14 mouse cellular contexts compared by ENCODE assay signal in genomic region chr5:138965590-138965989, GRCm38 (mm10). TPM values are rescaled to one million over a fixed set of nuclear protein-coding genes. Genes with fewer than 3 reads are reported as not detected.
DNase-seq lines count a peak whose midpoint lies in the region; ATAC-seq and TF ChIP-seq lines count a peak whose summit lies in the region.
"Had no signal": no experiment of that assay in that cellular context is flagged by ENCODE, and none has a peak within 500 bp of the region (broad histone marks: within the 10 kb centered on the region; RNA-seq: fewer than 3 reads in every experiment).

No protein-coding gene starts in this region.

- H3K4me2 ChIP-seq in forebrain, postnatal 0 days (ENCODE audit: low read depth): no peak overlapping the region
- no peak overlapping the region for H3K4me2 ChIP-seq in forebrain, embryonic 13.5 days
- H3K4me2 ChIP-seq in intestine, embryonic 15.5 days (replicated peaks): no peak overlapping the region; the same call in 1 of the 2 replicates
- no peak overlapping the region for H3K4me2 ChIP-seq in intestine, embryonic 16.5 days (ENCODE audit: low read depth, low read length)
- H3K4me2 ChIP-seq: liver, embryonic 11.5 days had no signal

- H3K36me3 ChIP-seq in forebrain, postnatal 0 days (ENCODE audit: insufficient read depth): no peaks in the 10 kb centered on the region
- no peaks in the 10 kb centered on the region for H3K36me3 ChIP-seq in forebrain, embryonic 13.5 days (ENCODE audit: poor library complexity, severe bottlenecking)
- H3K36me3 ChIP-seq in intestine, embryonic 15.5 days: no peaks in the 10 kb centered on the region
- no peaks in the 10 kb centered on the region for H3K36me3 ChIP-seq in intestine, embryonic 16.5 days (ENCODE audit: control insufficient read depth, insufficient read depth, low read length)

- peak overlapping the region; percentile 57 for H3K27ac ChIP-seq in forebrain, postnatal 0 days (ENCODE audit: low read depth, low read length)
- H3K27ac ChIP-seq in forebrain, embryonic 13.5 days: no peak overlapping the region; the same call in 1 of the 2 replicates
- no peak overlapping the region for H3K27ac ChIP-seq in intestine, embryonic 15.5 days
- H3K27ac ChIP-seq in intestine, embryonic 16.5 days (ENCODE audit: low read length): no peak overlapping the region

- ATAC-seq in forebrain, postnatal 0 days: peak; percentile 55
- ATAC-seq in forebrain, embryonic 13.5 days: no peak
- ATAC-seq in intestine, embryonic 15.5 days: 0 out of 2 replicates have a peak, but pooled peaks have one; percentile 47
- ATAC-seq in intestine, embryonic 16.5 days: no peak
- ATAC-seq: activated CD4-positive, CD25-positive, alpha-beta regulatory T cell, adult 4 months had no signal

- 65% methylated on average over 2 of the region's 2 CpGs for WGBS in forebrain, postnatal 0 days
- WGBS in forebrain, embryonic 13.5 days: 86% methylated on average over 2 of the region's 2 CpGs
- WGBS in intestine, embryonic 15.5 days: 75% methylated on average over 2 of the region's 2 CpGs
- WGBS in intestine, embryonic 16.5 days: 60% methylated on average over 2 of the region's 2 CpGs

- no peak overlapping the region for H3K9ac ChIP-seq in forebrain, postnatal 0 days
- no peak overlapping the region for H3K9ac ChIP-seq in forebrain, embryonic 13.5 days
- no peak overlapping the region for H3K9ac ChIP-seq in intestine, embryonic 15.5 days
- H3K9ac ChIP-seq in intestine, embryonic 16.5 days (ENCODE audit: low read depth, low read length): no peak overlapping the region

- no peak overlapping the region for H3K4me3 ChIP-seq in forebrain, postnatal 0 days (ENCODE audit: low read depth, low read length)
- H3K4me3 ChIP-seq in forebrain, embryonic 13.5 days: no peak overlapping the region
- no peak overlapping the region for H3K4me3 ChIP-seq in intestine, embryonic 15.5 days (replicated peaks)
- H3K4me3 ChIP-seq in intestine, embryonic 16.5 days (ENCODE audit: low read length): no peak overlapping the region

- DNase-seq in forebrain, postnatal 0 days: peak; percentile 49
- DNase-seq in retina, postnatal 1 day: peak; percentile 26
- no peak for DNase-seq in retina, embryonic 14.5 days (ENCODE audit: low spot score)
- DNase-seq in thymus, postnatal 4 days: no peak
- DNase-seq in left cerebral cortex, adult 11 months (ENCODE audit: low spot score): no peak
- DNase-seq: cerebellum, adult 11 months; cerebellum, postnatal 36 days; kidney, adult 18-20 months; thymus, postnatal 14 days had no signal

- no peaks in the 10 kb centered on the region for H3K9me3 ChIP-seq in forebrain, postnatal 0 days (ENCODE audit: low read length)
- no peaks in the 10 kb centered on the region for H3K9me3 ChIP-seq in forebrain, embryonic 13.5 days (replicated peaks)
- no peaks in the 10 kb centered on the region for H3K9me3 ChIP-seq in intestine, embryonic 15.5 days
- H3K9me3 ChIP-seq in intestine, embryonic 16.5 days (ENCODE audit: control insufficient read depth, low read length): no peaks in the 10 kb centered on the region

- H3K4me1 ChIP-seq in forebrain, postnatal 0 days (ENCODE audit: insufficient read depth): peaks cover 8% of the 10 kb centered on the region; the same call in 1 of the 2 replicates
- H3K4me1 ChIP-seq in forebrain, embryonic 13.5 days: peaks cover 28% of the 10 kb centered on the region
- H3K4me1 ChIP-seq in intestine, embryonic 15.5 days (replicated peaks): peaks cover 24% of the 10 kb centered on the region
- peaks cover 18% of the 10 kb centered on the region for H3K4me1 ChIP-seq in intestine, embryonic 16.5 days (ENCODE audit: control insufficient read depth, insufficient read depth, low read length)

- no peaks in the 10 kb centered on the region for H3K27me3 ChIP-seq in forebrain, postnatal 0 days (ENCODE audit: insufficient read depth, low read length)
- no peaks in the 10 kb centered on the region for H3K27me3 ChIP-seq in forebrain, embryonic 13.5 days
- H3K27me3 ChIP-seq in intestine, embryonic 15.5 days (replicated peaks): no peaks in the 10 kb centered on the region
- H3K27me3 ChIP-seq in intestine, embryonic 16.5 days (replicated peaks; ENCODE audit: control insufficient read depth, insufficient read depth, low read length): no peaks in the 10 kb centered on the region

- no peak for TF ChIP-seq CTCF in forebrain, postnatal 0 days (IDR thresholded peaks at IDR 0.05; ENCODE audit: low read depth)

RNA-seq across cellular contexts. Expression of gene Pdgfa, which starts 31.6 kb away (rescaled TPM):
- total RNA-seq in forebrain, postnatal 0 days (2014; rRNA removed): 57.8 and 63.4 TPM in 2 replicates
- 43.3 and 47.8 TPM in 2 replicates for polyA plus RNA-seq in forebrain, postnatal 0 days (2015; fragmentation: Nextera tagmentation; extraction: Ambion mirVana)
- 7.7 and 10.3 TPM in 2 replicates for polyA plus RNA-seq in forebrain, embryonic 13.5 days (2015; fragmentation: Nextera tagmentation; extraction: Ambion mirVana)
- polyA plus RNA-seq in intestine, embryonic 15.5 days (2015; fragmentation: Nextera tagmentation; extraction: Ambion mirVana): 48.5 and 48.8 TPM in 2 replicates
- polyA plus RNA-seq in intestine, embryonic 16.5 days (2015; fragmentation: Nextera tagmentation; extraction: Ambion mirVana): 47.1 and 47.3 TPM in 2 replicates
- polyA plus RNA-seq: activated CD4-positive, CD25-positive, alpha-beta regulatory T cell, adult 4 months had no signal

Comparison
In these comparisons a context has a peak if more than half of its experiments do, and no peak if none do; other contexts are left out.
1. ATAC-seq: peak in forebrain, postnatal 0 days (single experiment) and intestine, embryonic 15.5 days (single experiment); none in forebrain, embryonic 13.5 days (single experiment) and intestine, embryonic 16.5 days (single experiment).
2. DNase-seq: peak in forebrain, postnatal 0 days (single experiment) and retina, postnatal 1 day (single experiment); none in retina, embryonic 14.5 days (single experiment), thymus, postnatal 4 days (single experiment) and left cerebral cortex, adult 11 months (single experiment).